Mouse (Mus musculus) neural tube, embryonic 11.5 days (tissue): ENCODE measurements around the gene Iqsec3. TPM values are rescaled to one million over a fixed set of nuclear protein-coding genes. Genes with fewer than 3 reads are reported as not detected.

Experiments
- ATAC-seq: fragments of 200-750 bp; cut with Nextera tagmentation; 2 replicates; pipeline ENCODE4 v1.8.0; 2017; ENCODE audit warnings: moderate number of reproducible peaks, mild to moderate bottlenecking, moderate TSS enrichment, moderate library complexity; ENCODE audit not compliant: insufficient read depth, low FRiP score, low TSS enrichment
- DNase-seq: peaks from one replicate; pipeline ENCODE4 v3.0.0-alpha.2; 2015; ENCODE audit warnings: low spot score
- H3K27ac ChIP-seq: fragments of 300-500 bp; sonication (generic); 2 replicates; pipeline ENCODE4 v1.5.1; 2014; ENCODE audit warnings: low read depth, mild to moderate bottlenecking, low read length
- H3K27me3 ChIP-seq: fragments of 300-500 bp; sonication (generic); 2 replicates; pipeline ENCODE4 v1.6.1; 2014; ENCODE audit warnings: mild to moderate bottlenecking, low read length, mixed read lengths; ENCODE audit not compliant: control insufficient read depth, insufficient read depth
- H3K36me3 ChIP-seq: fragments of 300-500 bp; sonication (generic); 2 replicates; pipeline ENCODE4 v1.6.1; 2014; ENCODE audit warnings: mild to moderate bottlenecking, low read length, moderate library complexity, mixed read lengths; ENCODE audit not compliant: control insufficient read depth, insufficient read depth
- H3K4me1 ChIP-seq: fragments of 300-500 bp; sonication (generic); 2 replicates; pipeline ENCODE4 v1.6.1; 2014; ENCODE audit warnings: low read length, mixed read lengths; ENCODE audit not compliant: control insufficient read depth, insufficient read depth
- H3K4me2 ChIP-seq: fragments of 300-500 bp; sonication (generic); 2 replicates; pipeline ENCODE4 v1.6.1; 2014; ENCODE audit warnings: low read depth, mild to moderate bottlenecking, moderate library complexity
- H3K4me3 ChIP-seq: fragments of 300-500 bp; sonication (generic); 2 replicates; pipeline ENCODE4 v1.5.1; 2014; ENCODE audit warnings: low read depth, low read length
- H3K9ac ChIP-seq: fragments of 300-500 bp; sonication (generic); 2 replicates; pipeline ENCODE4 v1.6.1; 2014; ENCODE audit warnings: mild to moderate bottlenecking, low read length
- H3K9me3 ChIP-seq: fragments of 300-500 bp; sonication (generic); 2 replicates; pipeline ENCODE4 v1.6.1; 2016; ENCODE audit warnings: low read length; ENCODE audit not compliant: control insufficient read depth
- WGBS: fragments of 180-500 bp; shearing (Covaris S2); extraction: QIAGEN DNeasy Blood & Tissue Kit; methylation state at CpG from one replicate; pipeline ENCODE4 v1.1.7; 2014; 5-methylcytosine and 5-hydroxymethylcytosine counted together
- polyA plus RNA-seq: library from polyadenylated mRNA; unstranded; fragments of >200 nt; fragmentation: Nextera tagmentation; extraction: Ambion mirVana; gene quantifications from 2 replicates; pipeline ENCODE4 v1.2.1, GENCODE M21; 2014

Iqsec3 gene
- polyA plus RNA-seq, 1 experiment from 2014 or later = 2.6 TPM

- Histone ChIP-seq H3K36me3 (no peaks in the 10 kb centered on the region), H3K9ac (no peak overlapping the region), H3K27ac (no peak overlapping the region), H3K4me1 (no peaks in the 10 kb centered on the region), H3K9me3 (no peaks in the 10 kb centered on the region), H3K4me3 (no peak overlapping the region), H3K4me2 (no peak overlapping the region), H3K27me3 (no peaks in the 10 kb centered on the region)
- no peak for ATAC-seq
- no peak for DNase-seq
These were observed 5.2 kb downstream of the Iqsec3 start for GRCm38 (mm10) chr6:121468235-121468634.

GRCm38 (mm10) chr6:121462628-121463340 is 10.7 kb downstream of the Iqsec3 start:
- H3K9me3 ChIP-seq = no peaks in the 10 kb centered on the region
- no peak overlapping the region for H3K4me3 ChIP-seq
- H3K9ac ChIP-seq = no peak overlapping the region
- H3K27me3 ChIP-seq = no peaks in the 10 kb centered on the region
- peak overlapping the region; percentile 26 for H3K4me2 ChIP-seq
- no peak overlapping the region for H3K27ac ChIP-seq
- H3K4me1 ChIP-seq = no peaks in the 10 kb centered on the region
- 14% methylated on average over 19 of the region's 28 CpGs for WGBS
- H3K36me3 ChIP-seq = no peaks in the 10 kb centered on the region
- DNase-seq (no peak), ATAC-seq (0 out of 2 replicates have a peak, but pooled peaks have one; percentile 31)

GRCm38 (mm10) chr6:121457381-121457780 is 16.1 kb downstream of the Iqsec3 start:
- Histone ChIP-seq H3K9me3 (no peaks in the 10 kb centered on the region), H3K4me1 (no peaks in the 10 kb centered on the region; the same call in 1 of the 2 replicates), H3K4me3 (no peak overlapping the region), H3K4me2 (no peak overlapping the region), H3K27me3 (no peaks in the 10 kb centered on the region), H3K36me3 (no peaks in the 10 kb centered on the region), H3K9ac (no peak overlapping the region), H3K27ac (no peak overlapping the region)
- DNase-seq (no peak), ATAC-seq (no peak)
- 48% methylated on average over 8 of the region's 8 CpGs for WGBS

GRCm38 (mm10) chr6:121456651-121457050 is 16.8 kb downstream of the Iqsec3 start:
- Histone ChIP-seq H3K4me2 (no peak overlapping the region), H3K27ac (no peak overlapping the region), H3K27me3 (no peaks in the 10 kb centered on the region), H3K4me3 (no peak overlapping the region), H3K9me3 (no peaks in the 10 kb centered on the region), H3K4me1 (no peaks in the 10 kb centered on the region; the same call in 1 of the 2 replicates), H3K36me3 (no peaks in the 10 kb centered on the region), H3K9ac (no peak overlapping the region)
- no peak for DNase-seq
- ATAC-seq = no peak
- WGBS = 91% methylated on average over 3 of the region's 3 CpGs

- WGBS = 58% methylated on average over 12 of the region's 12 CpGs
- Histone ChIP-seq H3K36me3 (no peaks in the 10 kb centered on the region), H3K9ac (no peak overlapping the region), H3K4me3 (no peak overlapping the region), H3K4me2 (no peak overlapping the region), H3K9me3 (no peaks in the 10 kb centered on the region), H3K27ac (0 out of 2 replicates have a peak overlapping the region, but pooled peaks have one; percentile 6), H3K27me3 (no peaks in the 10 kb centered on the region), H3K4me1 (no peaks in the 10 kb centered on the region; the same call in 1 of the 2 replicates)
- DNase-seq = peak; percentile 31
- peak; percentile 58 for ATAC-seq
These were observed 18.7 kb downstream of the Iqsec3 start for GRCm38 (mm10) chr6:121454549-121455494.

GRCm38 (mm10) chr6:121453776-121454175 is 19.7 kb downstream of the Iqsec3 start:
- no peak overlapping the region for H3K9ac ChIP-seq
- no peak overlapping the region for H3K27ac ChIP-seq
- no peaks in the 10 kb centered on the region for H3K27me3 ChIP-seq
- no peaks in the 10 kb centered on the region for H3K9me3 ChIP-seq
- 49% methylated on average over 7 of the region's 7 CpGs for WGBS
- H3K4me1 ChIP-seq = no peaks in the 10 kb centered on the region; the same call in 1 of the 2 replicates
- no peak overlapping the region for H3K4me2 ChIP-seq
- no peak for DNase-seq
- ATAC-seq = no peak
- no peak overlapping the region for H3K4me3 ChIP-seq
- no peaks in the 10 kb centered on the region for H3K36me3 ChIP-seq

- DNase-seq (no peak), ATAC-seq (no peak)
- no peak overlapping the region for H3K9ac ChIP-seq
- H3K27ac ChIP-seq = no peak overlapping the region
- H3K4me1 ChIP-seq = no peaks in the 10 kb centered on the region; the same call in 1 of the 2 replicates
- H3K4me2 ChIP-seq = no peak overlapping the region
- WGBS = 91% methylated on average over 3 of the region's 3 CpGs
- no peaks in the 10 kb centered on the region for H3K36me3 ChIP-seq
- H3K27me3 ChIP-seq = no peaks in the 10 kb centered on the region
- H3K4me3 ChIP-seq = no peak overlapping the region
- H3K9me3 ChIP-seq = no peaks in the 10 kb centered on the region
These were observed 21.8 kb downstream of the Iqsec3 start for GRCm38 (mm10) chr6:121451703-121452102.

- no peaks in the 10 kb centered on the region for H3K36me3 ChIP-seq
- no peak overlapping the region for H3K4me3 ChIP-seq
- no peak for DNase-seq
- H3K9me3 ChIP-seq = no peaks in the 10 kb centered on the region
- no peak overlapping the region for H3K27ac ChIP-seq
- H3K9ac ChIP-seq = no peak overlapping the region
- no peaks in the 10 kb centered on the region for H3K4me1 ChIP-seq
- H3K4me2 ChIP-seq = no peak overlapping the region
- 11% methylated on average over 5 of the region's 5 CpGs for WGBS
- H3K27me3 ChIP-seq = no peaks in the 10 kb centered on the region
- no peak for ATAC-seq
These were observed 32.7 kb downstream of the Iqsec3 start for GRCm38 (mm10) chr6:121440696-121441220.
